Comparison of ENCODE assay signal across 9 mouse cellular contexts in the genomic region with DNA sequence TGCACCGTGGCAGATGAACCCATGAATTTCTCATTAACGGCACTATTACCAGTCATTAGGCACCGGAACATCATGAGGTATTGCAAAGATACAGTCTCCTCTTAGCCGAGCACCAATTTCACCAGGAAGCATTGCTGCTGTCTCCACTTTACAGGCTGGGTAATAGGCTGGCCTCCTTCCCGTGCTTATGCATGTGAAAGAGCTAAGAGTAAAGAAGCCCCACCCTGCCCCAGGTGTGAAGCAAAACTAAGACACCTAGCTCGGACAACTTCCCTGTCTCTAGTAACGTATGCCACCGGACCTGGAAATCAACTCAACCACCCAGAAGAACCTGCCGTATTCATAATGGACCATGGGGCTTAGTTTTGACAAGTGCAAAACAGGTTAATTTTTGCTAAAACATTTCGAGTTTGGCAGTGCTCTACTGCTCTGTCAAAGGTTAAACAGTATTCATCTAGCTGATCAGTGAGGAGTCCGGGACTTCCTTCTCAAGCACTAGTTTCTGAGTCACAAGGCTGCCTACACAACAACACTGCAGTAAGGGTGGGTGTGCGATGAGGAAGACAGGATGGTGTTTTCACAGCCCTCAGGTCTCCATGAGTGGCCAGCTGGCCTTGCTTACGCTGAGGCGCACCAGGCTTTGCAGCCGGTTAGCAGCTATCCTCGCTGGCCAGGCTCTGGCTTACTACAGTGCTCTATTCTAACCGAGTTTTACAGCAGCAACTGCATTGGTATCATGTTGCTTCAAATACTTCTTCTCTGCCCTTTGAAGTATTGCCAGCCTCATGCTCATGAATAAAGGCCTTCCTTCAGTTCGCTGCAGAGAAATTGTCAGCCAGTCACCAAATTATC.
DNase-seq lines count a peak whose midpoint lies in the region; ATAC-seq and TF ChIP-seq lines count a peak whose summit lies in the region.
"Had no signal": no experiment of that assay in that cellular context is flagged by ENCODE, and none has a peak within 500 bp of the region (broad histone marks: within the 10 kb centered on the region; RNA-seq: fewer than 3 reads in every experiment).

No protein-coding gene starts in this region.

- H3K4me3 ChIP-seq in heart, embryonic 16.5 days (ENCODE audit: low read length): no peak overlapping the region
- no peak overlapping the region for H3K4me3 ChIP-seq in embryonic facial prominence, embryonic 14.5 days (ENCODE audit: low read depth, low read length)
- no peak overlapping the region for H3K4me3 ChIP-seq in left cerebral cortex, adult 2 months
- H3K4me3 ChIP-seq in stomach, embryonic 14.5 days (ENCODE audit: low read depth, low read length): no peak overlapping the region

- H3K27ac ChIP-seq in heart, embryonic 16.5 days (ENCODE audit: low read length): peak overlapping the region; percentile 11
- no peak overlapping the region; the same call in 1 of the 2 replicates for H3K27ac ChIP-seq in embryonic facial prominence, embryonic 14.5 days (replicated peaks; ENCODE audit: low read depth, low read length)
- no peak overlapping the region for H3K27ac ChIP-seq in left cerebral cortex, adult 2 months
- peak overlapping the region; percentile 2; the same call in 1 of the 2 replicates for H3K27ac ChIP-seq in stomach, embryonic 14.5 days (ENCODE audit: low read length)

- H3K36me3 ChIP-seq in heart, embryonic 16.5 days (ENCODE audit: control insufficient read depth, insufficient read depth): no peaks in the 10 kb centered on the region
- no peaks in the 10 kb centered on the region for H3K36me3 ChIP-seq in embryonic facial prominence, embryonic 14.5 days (ENCODE audit: control insufficient read depth, insufficient read depth, low read length)
- H3K36me3 ChIP-seq in stomach, embryonic 14.5 days (ENCODE audit: control insufficient read depth, insufficient read depth, low read length): no peaks in the 10 kb centered on the region

- H3K9me3 ChIP-seq in heart, embryonic 16.5 days (replicated peaks; ENCODE audit: control insufficient read depth, low read length): no peaks in the 10 kb centered on the region
- H3K9me3 ChIP-seq in embryonic facial prominence, embryonic 14.5 days (ENCODE audit: control insufficient read depth, low read length): no peaks in the 10 kb centered on the region
- H3K9me3 ChIP-seq in stomach, embryonic 14.5 days (ENCODE audit: control insufficient read depth, low read depth, low read length): no peaks in the 10 kb centered on the region

- peaks cover 46% of the 10 kb centered on the region for H3K4me1 ChIP-seq in heart, embryonic 16.5 days (ENCODE audit: control insufficient read depth, insufficient read depth, low read length)
- H3K4me1 ChIP-seq in embryonic facial prominence, embryonic 14.5 days (ENCODE audit: control insufficient read depth, insufficient read depth, low read length): peaks cover 49% of the 10 kb centered on the region
- peaks cover 30% of the 10 kb centered on the region for H3K4me1 ChIP-seq in stomach, embryonic 14.5 days (ENCODE audit: control insufficient read depth, insufficient read depth, low read length)

- intact Hi-C loops in heart, postnatal 14 days (cut with DNase I): no loop called here
- intact Hi-C loops in left cerebral cortex, adult 2 months (cut with DNase I): loop anchor here (5.0 kb wide), 1 partner anchor 84 kb away; no protein-coding TSS in a partner anchor

- DNase-seq in heart, postnatal 14 days: no peak
- peak; percentile 80 for DNase-seq in Muller cell, postnatal 12 days (ENCODE audit: inconsistent ontology term)
- peak; percentile 93 for DNase-seq in embryonic facial prominence, embryonic 14.5 days (ENCODE audit: low spot score)
- peak; percentile 42 to 52 for DNase-seq in left cerebral cortex, adult 2 months (ENCODE audit: extremely low spot score in 1 of 2, low spot score in 2 of 2)
- DNase-seq in urinary bladder, adult 2 months (ENCODE audit: low spot score): no peak
- no peak for DNase-seq in cerebellum, adult 11 months

- peak; percentile 42; the same call in 1 of the 2 replicates for ATAC-seq in heart, embryonic 16.5 days (replicated peaks; ENCODE audit: extremely low read depth, insufficient read depth, low FRiP score)
- peak; percentile 58 for ATAC-seq in embryonic facial prominence, embryonic 14.5 days (ENCODE audit: low read depth)
- no peak for ATAC-seq in stomach, embryonic 14.5 days (ENCODE audit: insufficient number of reproducible peaks, insufficient read depth, low FRiP score, low read depth)
- ATAC-seq: Patski had no signal

- WGBS in heart, embryonic 16.5 days: 57% methylated on average over 18 of the region's 18 CpGs
- WGBS in embryonic facial prominence, embryonic 14.5 days: 44% methylated on average over 18 of the region's 18 CpGs
- 48% methylated on average over 18 of the region's 18 CpGs for WGBS in stomach, embryonic 14.5 days

- peak overlapping the region; percentile 25; the same call in 1 of the 2 replicates for H3K4me2 ChIP-seq in heart, embryonic 16.5 days (ENCODE audit: low read depth, low read length)
- H3K4me2 ChIP-seq in embryonic facial prominence, embryonic 14.5 days (ENCODE audit: low read depth, low read length): 0 out of 2 replicates have a peak overlapping the region, but pooled peaks have one; percentile 1
- H3K4me2 ChIP-seq in stomach, embryonic 14.5 days (replicated peaks; ENCODE audit: low read depth, low read length): no peak overlapping the region

- 0 out of 2 replicates have a peak overlapping the region, but pooled peaks have one; percentile 34 for H3K9ac ChIP-seq in heart, embryonic 16.5 days (ENCODE audit: low read length)
- H3K9ac ChIP-seq in embryonic facial prominence, embryonic 14.5 days (ENCODE audit: low read depth, low read length): no peak overlapping the region
- no peak overlapping the region for H3K9ac ChIP-seq in stomach, embryonic 14.5 days (replicated peaks; ENCODE audit: low read depth, low read length)

- no peaks in the 10 kb centered on the region for H3K27me3 ChIP-seq in heart, embryonic 16.5 days (ENCODE audit: control insufficient read depth, insufficient read depth, low read length)
- H3K27me3 ChIP-seq in embryonic facial prominence, embryonic 14.5 days (replicated peaks; ENCODE audit: control insufficient read depth, insufficient read depth, low read length): no peaks in the 10 kb centered on the region
- H3K27me3 ChIP-seq in stomach, embryonic 14.5 days (ENCODE audit: control insufficient read depth, insufficient read depth, low read length): no peaks in the 10 kb centered on the region
- H3K27me3 ChIP-seq: Patski had no signal

- no peak for TF ChIP-seq CTCF in left cerebral cortex, adult 2 months (IDR thresholded peaks at IDR 0.05)

Comparison
In these comparisons a context has a peak if more than half of its experiments do, and no peak if none do; other contexts are left out.
1. H3K27ac ChIP-seq: peak in heart, embryonic 16.5 days (single experiment) and stomach, embryonic 14.5 days (single experiment); none in embryonic facial prominence, embryonic 14.5 days (single experiment) and left cerebral cortex, adult 2 months (single experiment).
2. DNase-seq: peak in Muller cell, postnatal 12 days (single experiment), embryonic facial prominence, embryonic 14.5 days (single experiment) and left cerebral cortex, adult 2 months (2 of 2); none in heart, postnatal 14 days (0 of 2), urinary bladder, adult 2 months (single experiment) and cerebellum, adult 11 months (single experiment).